Mouse (Mus musculus): Measurements from ENCODE around the gene Dalrd3. TPM values are rescaled to one million over a fixed set of nuclear protein-coding genes. Genes with fewer than 3 reads are reported as not detected.
A peak's percentile ranks its signal among the peaks of the same experiment; 100 is the strongest.

Dalrd3 gene
- polyA plus RNA-seq, 1 experiment from 2014 or later, result 296 TPM

GRCm38 (mm10) chr9:108570207-108570896 is 666 bp downstream of the Dalrd3 start:
- WGBS, result 2% methylated on average over 40 of the region's 40 CpGs
- H3K36me3 ChIP-seq (ENCODE audit: control insufficient read depth, insufficient read depth), result peaks cover 33% of the 10 kb centered on the region
- H3K4me1 ChIP-seq (replicated peaks; ENCODE audit: control insufficient read depth, insufficient read depth, low read length), result peaks cover 47% of the 10 kb centered on the region
- H3K27ac ChIP-seq (ENCODE audit: low read length), result peak overlapping the region; percentile 11; the same call in 1 of the 2 replicates
- H3K9ac ChIP-seq (replicated peaks; ENCODE audit: low read depth, low read length), result peak overlapping the region; percentile 48
- peak overlapping the region; percentile 49 for H3K4me3 ChIP-seq (replicated peaks; ENCODE audit: low read length)
- H3K9me3 ChIP-seq (ENCODE audit: control insufficient read depth, low read length), result no peaks in the 10 kb centered on the region
- ATAC-seq, result no peak; the same call in 1 of the 2 replicates
- peak overlapping the region; percentile 83 for H3K4me2 ChIP-seq (ENCODE audit: low read length)
- no peaks in the 10 kb centered on the region for H3K27me3 ChIP-seq (replicated peaks; ENCODE audit: control insufficient read depth, insufficient read depth, low read length)

- Histone ChIP-seq H3K27ac (ENCODE audit: low read length) (no peak overlapping the region), H3K4me2 (ENCODE audit: low read length) (no peak overlapping the region), H3K9me3 (ENCODE audit: control insufficient read depth, low read length) (no peaks in the 10 kb centered on the region), H3K4me3 (replicated peaks; ENCODE audit: low read length) (no peak overlapping the region), H3K4me1 (replicated peaks; ENCODE audit: control insufficient read depth, insufficient read depth, low read length) (peaks cover 45% of the 10 kb centered on the region), H3K9ac (replicated peaks; ENCODE audit: low read depth, low read length) (no peak overlapping the region), H3K27me3 (replicated peaks; ENCODE audit: control insufficient read depth, insufficient read depth, low read length) (no peaks in the 10 kb centered on the region), H3K36me3 (ENCODE audit: control insufficient read depth, insufficient read depth) (peaks cover 33% of the 10 kb centered on the region)
- ATAC-seq, result no peak
- 94% methylated on average over 16 of the region's 16 CpGs for WGBS
Measured at GRCm38 (mm10) chr9:108571401-108571973, 1.8 kb downstream of the Dalrd3 start.

- 83% methylated on average over 10 of the region's 10 CpGs for WGBS
- Histone ChIP-seq H3K9me3 (ENCODE audit: control insufficient read depth, low read length) (no peaks in the 10 kb centered on the region), H3K4me2 (ENCODE audit: low read length) (no peak overlapping the region), H3K4me3 (replicated peaks; ENCODE audit: low read length) (no peak overlapping the region), H3K36me3 (ENCODE audit: control insufficient read depth, insufficient read depth) (peaks cover 33% of the 10 kb centered on the region), H3K27ac (ENCODE audit: low read length) (no peak overlapping the region), H3K27me3 (replicated peaks; ENCODE audit: control insufficient read depth, insufficient read depth, low read length) (no peaks in the 10 kb centered on the region), H3K4me1 (replicated peaks; ENCODE audit: control insufficient read depth, insufficient read depth, low read length) (peaks cover 54% of the 10 kb centered on the region), H3K9ac (replicated peaks; ENCODE audit: low read depth, low read length) (no peak overlapping the region)
- no peak for ATAC-seq
Measured at GRCm38 (mm10) chr9:108572321-108572720, 2.6 kb downstream of the Dalrd3 start.

- no peak overlapping the region for H3K4me3 ChIP-seq (replicated peaks; ENCODE audit: low read length)
- peaks cover 51% of the 10 kb centered on the region for H3K4me1 ChIP-seq (replicated peaks; ENCODE audit: control insufficient read depth, insufficient read depth, low read length)
- WGBS, result 46% methylated on average over 26 of the region's 26 CpGs
- no peak overlapping the region for H3K27ac ChIP-seq (ENCODE audit: low read length)
- ATAC-seq, result no peak
- H3K27me3 ChIP-seq (replicated peaks; ENCODE audit: control insufficient read depth, insufficient read depth, low read length), result no peaks in the 10 kb centered on the region
- no peak overlapping the region for H3K4me2 ChIP-seq (ENCODE audit: low read length)
- 0 out of 2 replicates have a peak overlapping the region, but pooled peaks have one; percentile 1 for H3K9ac ChIP-seq (replicated peaks; ENCODE audit: low read depth, low read length)
- H3K36me3 ChIP-seq (ENCODE audit: control insufficient read depth, insufficient read depth), result peaks cover 33% of the 10 kb centered on the region
- H3K9me3 ChIP-seq (ENCODE audit: control insufficient read depth, low read length), result no peaks in the 10 kb centered on the region
Measured at GRCm38 (mm10) chr9:108573774-108574690, 4.3 kb downstream of the Dalrd3 start.

GRCm38 (mm10) chr9:108574921-108575320 is 5.2 kb downstream of the Dalrd3 start:
- H3K9ac ChIP-seq (replicated peaks; ENCODE audit: low read depth, low read length), result no peak overlapping the region
- no peak overlapping the region for H3K4me3 ChIP-seq (replicated peaks; ENCODE audit: low read length)
- H3K4me1 ChIP-seq (replicated peaks; ENCODE audit: control insufficient read depth, insufficient read depth, low read length), result peaks cover 50% of the 10 kb centered on the region
- H3K4me2 ChIP-seq (ENCODE audit: low read length), result no peak overlapping the region
- no peaks in the 10 kb centered on the region for H3K9me3 ChIP-seq (ENCODE audit: control insufficient read depth, low read length)
- no peak for ATAC-seq
- no peaks in the 10 kb centered on the region for H3K27me3 ChIP-seq (replicated peaks; ENCODE audit: control insufficient read depth, insufficient read depth, low read length)
- H3K36me3 ChIP-seq (ENCODE audit: control insufficient read depth, insufficient read depth), result peaks cover 33% of the 10 kb centered on the region
- no peak overlapping the region for H3K27ac ChIP-seq (ENCODE audit: low read length)
- 90% methylated on average over 12 of the region's 12 CpGs for WGBS

- Histone ChIP-seq H3K27ac (ENCODE audit: low read length) (no peak overlapping the region), H3K9ac (replicated peaks; ENCODE audit: low read depth, low read length) (no peak overlapping the region; the same call in 1 of the 2 replicates), H3K4me3 (replicated peaks; ENCODE audit: low read length) (no peak overlapping the region), H3K27me3 (replicated peaks; ENCODE audit: control insufficient read depth, insufficient read depth, low read length) (no peaks in the 10 kb centered on the region), H3K4me2 (ENCODE audit: low read length) (no peak overlapping the region), H3K4me1 (replicated peaks; ENCODE audit: control insufficient read depth, insufficient read depth, low read length) (peaks cover 44% of the 10 kb centered on the region), H3K36me3 (ENCODE audit: control insufficient read depth, insufficient read depth) (peaks cover 33% of the 10 kb centered on the region), H3K9me3 (ENCODE audit: control insufficient read depth, low read length) (no peaks in the 10 kb centered on the region)
- WGBS, result 90% methylated on average over 37 of the region's 37 CpGs
- ATAC-seq, result no peak
Measured at GRCm38 (mm10) chr9:108575321-108576297, 5.9 kb downstream of the Dalrd3 start.

- no peak for ATAC-seq
- H3K27me3 ChIP-seq (replicated peaks; ENCODE audit: control insufficient read depth, insufficient read depth, low read length), result no peaks in the 10 kb centered on the region
- no peaks in the 10 kb centered on the region for H3K9me3 ChIP-seq (ENCODE audit: control insufficient read depth, low read length)
- H3K4me2 ChIP-seq (ENCODE audit: low read length), result peak overlapping the region; percentile 61
- no peak overlapping the region for H3K27ac ChIP-seq (ENCODE audit: low read length)
- WGBS, result 41% methylated on average over 6 of the region's 6 CpGs
- peaks cover 40% of the 10 kb centered on the region for H3K4me1 ChIP-seq (replicated peaks; ENCODE audit: control insufficient read depth, insufficient read depth, low read length)
- H3K4me3 ChIP-seq (replicated peaks; ENCODE audit: low read length), result peak overlapping the region; percentile 91
- peaks cover 24% of the 10 kb centered on the region for H3K36me3 ChIP-seq (ENCODE audit: control insufficient read depth, insufficient read depth)
- peak overlapping the region; percentile 15; the same call in 1 of the 2 replicates for H3K9ac ChIP-seq (replicated peaks; ENCODE audit: low read depth, low read length)
Measured at GRCm38 (mm10) chr9:108577025-108577424, 7.3 kb downstream of the Dalrd3 start.

GRCm38 (mm10) chr9:108577934-108578544 is 8.4 kb downstream of the Dalrd3 start:
- under 1% methylated on average over 24 of the region's 24 CpGs for WGBS
- peaks cover 14% of the 10 kb centered on the region for H3K36me3 ChIP-seq (ENCODE audit: control insufficient read depth, insufficient read depth)
- peak overlapping the region; percentile 92 for H3K27ac ChIP-seq (ENCODE audit: low read length)
- peak overlapping the region; percentile 91 for H3K4me3 ChIP-seq (replicated peaks; ENCODE audit: low read length)
- H3K27me3 ChIP-seq (replicated peaks; ENCODE audit: control insufficient read depth, insufficient read depth, low read length), result no peaks in the 10 kb centered on the region
- peaks cover 40% of the 10 kb centered on the region for H3K4me1 ChIP-seq (replicated peaks; ENCODE audit: control insufficient read depth, insufficient read depth, low read length)
- no peaks in the 10 kb centered on the region for H3K9me3 ChIP-seq (ENCODE audit: control insufficient read depth, low read length)
- H3K4me2 ChIP-seq (ENCODE audit: low read length), result peak overlapping the region; percentile 61
- peak overlapping the region; percentile 92 for H3K9ac ChIP-seq (replicated peaks; ENCODE audit: low read depth, low read length)
- peak; percentile 14; the same call in 1 of the 2 replicates for ATAC-seq
